Mouse (Mus musculus): ENCODE data around the gene Fxyd3. TPM values are rescaled to one million over a fixed set of nuclear protein-coding genes. Genes with fewer than 3 reads are reported as not detected.
A peak's percentile ranks its signal among the peaks of the same experiment; 100 is the strongest.

Fxyd3 gene
- total RNA-seq, 1 experiment from 2014 or later, result not detected

GRCm38 (mm10) chr7:31034789-31035188 lies 41.7 kb downstream of the Fxyd3 start:
- no peak for ATAC-seq (replicated peaks; ENCODE audit: insufficient number of reproducible peaks, low FRiP score, low TSS enrichment, poor library complexity, severe bottlenecking)

- peak; percentile 75 for ATAC-seq (replicated peaks; ENCODE audit: insufficient number of reproducible peaks, low FRiP score, low TSS enrichment, poor library complexity, severe bottlenecking)
Observed at GRCm38 (mm10) chr7:31033409-31034165, 42.9 kb downstream of the Fxyd3 start.

- peak; percentile 73 for ATAC-seq (replicated peaks; ENCODE audit: insufficient number of reproducible peaks, low FRiP score, low TSS enrichment, poor library complexity, severe bottlenecking)
Observed at GRCm38 (mm10) chr7:31031731-31032130, 44.8 kb downstream of the Fxyd3 start.

- ATAC-seq (replicated peaks; ENCODE audit: insufficient number of reproducible peaks, low FRiP score, low TSS enrichment, poor library complexity, severe bottlenecking), result no peak
Observed at GRCm38 (mm10) chr7:31030717-31031116, 45.8 kb downstream of the Fxyd3 start.

GRCm38 (mm10) chr7:31028609-31029008 lies 47.9 kb downstream of the Fxyd3 start:
- ATAC-seq (replicated peaks; ENCODE audit: insufficient number of reproducible peaks, low FRiP score, low TSS enrichment, poor library complexity, severe bottlenecking), result no peak

Other genes with a start within 250 kb of the Fxyd3 start
- gene Ffar3, start 220.5 kb downstream of the Fxyd3 start, total RNA-seq (2017), result not detected in 3 replicates
- gene Ffar1, start 215.1 kb downstream of the Fxyd3 start, total RNA-seq (2017), result 0.10 to 1.5 TPM (median 0.32 TPM) in 3 replicates
- gene Cd22, start 196.4 kb downstream of the Fxyd3 start, total RNA-seq (2017), result 45.5 to 101 TPM (median 62.1 TPM) in 3 replicates
- 2.5 to 6.9 TPM (median 3.5 TPM) in 3 replicates for gene Mag, start 161.8 kb downstream of the Fxyd3 start, total RNA-seq (2017)
- gene Hamp2, start 152.0 kb downstream of the Fxyd3 start, total RNA-seq (2017), result not detected in 3 replicates
- not detected in 3 replicates for gene Hamp, start 132.7 kb downstream of the Fxyd3 start, total RNA-seq (2017)
- 126 to 170 TPM (median 139 TPM) in 3 replicates for gene Usf2, start 119.9 kb downstream of the Fxyd3 start, total RNA-seq (2017)
- gene Lsr, start 103.2 kb downstream of the Fxyd3 start, total RNA-seq (2017), result 2.2 to 5.1 TPM (median 2.9 TPM) in 3 replicates
- gene Fam187b, start 102.9 kb downstream of the Fxyd3 start, total RNA-seq (2017), result 1.3 TPM in 1 of 3 replicates, not detected in the others
- 930 to 1,250 TPM (median 1,146 TPM) in 3 replicates for gene Fxyd5, start 34.2 kb downstream of the Fxyd3 start, total RNA-seq (2017)
- not detected in 3 replicates for gene Fxyd7, start 25.2 kb downstream of the Fxyd3 start, total RNA-seq (2017)
- not detected in 3 replicates for gene Fxyd1, start 19.5 kb downstream of the Fxyd3 start, total RNA-seq (2017)
- 0.21 to 0.49 TPM (median 0.38 TPM) in 3 replicates for gene Lgi4, start 17.4 kb downstream of the Fxyd3 start, total RNA-seq (2017)
- gene Hpn, start 38.6 kb upstream of the Fxyd3 start, total RNA-seq (2017), result 0.49 to 1.9 TPM (median 0.57 TPM) in 3 replicates
- gene Scn1b, start 50.3 kb upstream of the Fxyd3 start, total RNA-seq (2017), result 3.0 to 4.3 TPM (median 4.1 TPM) in 3 replicates
- gene Gramd1a, start 79.2 kb upstream of the Fxyd3 start, total RNA-seq (2017), result 60.2 to 141 TPM (median 71.3 TPM) in 3 replicates
- gene Scgb2b2, start 213.8 kb upstream of the Fxyd3 start, total RNA-seq (2017), result not detected in 3 replicates
- gene Scgb1b2, start 215.1 kb upstream of the Fxyd3 start, total RNA-seq (2017), result not detected in 3 replicates

All from monocyte, adult 5-6 weeks (primary cell).